Mouse (Mus musculus) stomach, embryonic 15.5 days (tissue): Measurements from ENCODE around the gene Rala. TPM values are rescaled to one million over a fixed set of nuclear protein-coding genes. Genes with fewer than 3 reads are reported as not detected.

ENCODE experiments used
- ATAC-seq: fragments of 200-750 bp; cut with Nextera tagmentation; 2 replicates; pipeline ENCODE4 v1.8.0; 2017; ENCODE audit warnings: low read depth, moderate number of reproducible peaks, moderate TSS enrichment; ENCODE audit not compliant: insufficient read depth, low FRiP score
- H3K27ac ChIP-seq: fragments of 300-500 bp; sonication (generic); 2 replicates; pipeline ENCODE4 v1.5.1; 2015; ENCODE audit warnings: mild to moderate bottlenecking, inconsistent platforms
- H3K27me3 ChIP-seq: fragments of 300-500 bp; sonication (generic); replicated peaks from 2 replicates; pipeline ENCODE4 v1.6.1; 2015; ENCODE audit warnings: inconsistent platforms
- H3K36me3 ChIP-seq: fragments of 300-500 bp; sonication (generic); 2 replicates; pipeline ENCODE4 v1.6.1; 2015; ENCODE audit warnings: inconsistent platforms
- H3K4me1 ChIP-seq: fragments of 300-500 bp; sonication (generic); 2 replicates; pipeline ENCODE4 v1.6.1; 2015; ENCODE audit warnings: inconsistent platforms
- H3K4me2 ChIP-seq: fragments of 300-500 bp; sonication (generic); 2 replicates; pipeline ENCODE4 v1.6.1; 2015; ENCODE audit warnings: mild to moderate bottlenecking, inconsistent platforms
- H3K4me3 ChIP-seq: fragments of 300-500 bp; sonication (generic); replicated peaks from 2 replicates; pipeline ENCODE4 v1.5.1; 2015; ENCODE audit warnings: inconsistent platforms
- H3K9ac ChIP-seq: fragments of 300-500 bp; sonication (generic); 2 replicates; pipeline ENCODE4 v1.6.1; 2015; ENCODE audit warnings: inconsistent platforms
- H3K9me3 ChIP-seq: fragments of 300-500 bp; sonication (generic); 2 replicates; pipeline ENCODE4 v1.6.1; 2016; ENCODE audit warnings: inconsistent platforms
- WGBS: fragments of 180-500 bp; shearing (Covaris S2); methylation state at CpG from one replicate; pipeline ENCODE4 v1.1.7; 2015; 5-methylcytosine and 5-hydroxymethylcytosine counted together
- polyA plus RNA-seq: library from polyadenylated mRNA; unstranded; fragments of >200 nt; fragmentation: Nextera tagmentation; extraction: Ambion mirVana; gene quantifications from 2 replicates; pipeline ENCODE4 v1.2.1, GENCODE M21; 2015

Gene Rala
- 99.9 and 113 TPM in 2 replicates for polyA plus RNA-seq

DNA sequence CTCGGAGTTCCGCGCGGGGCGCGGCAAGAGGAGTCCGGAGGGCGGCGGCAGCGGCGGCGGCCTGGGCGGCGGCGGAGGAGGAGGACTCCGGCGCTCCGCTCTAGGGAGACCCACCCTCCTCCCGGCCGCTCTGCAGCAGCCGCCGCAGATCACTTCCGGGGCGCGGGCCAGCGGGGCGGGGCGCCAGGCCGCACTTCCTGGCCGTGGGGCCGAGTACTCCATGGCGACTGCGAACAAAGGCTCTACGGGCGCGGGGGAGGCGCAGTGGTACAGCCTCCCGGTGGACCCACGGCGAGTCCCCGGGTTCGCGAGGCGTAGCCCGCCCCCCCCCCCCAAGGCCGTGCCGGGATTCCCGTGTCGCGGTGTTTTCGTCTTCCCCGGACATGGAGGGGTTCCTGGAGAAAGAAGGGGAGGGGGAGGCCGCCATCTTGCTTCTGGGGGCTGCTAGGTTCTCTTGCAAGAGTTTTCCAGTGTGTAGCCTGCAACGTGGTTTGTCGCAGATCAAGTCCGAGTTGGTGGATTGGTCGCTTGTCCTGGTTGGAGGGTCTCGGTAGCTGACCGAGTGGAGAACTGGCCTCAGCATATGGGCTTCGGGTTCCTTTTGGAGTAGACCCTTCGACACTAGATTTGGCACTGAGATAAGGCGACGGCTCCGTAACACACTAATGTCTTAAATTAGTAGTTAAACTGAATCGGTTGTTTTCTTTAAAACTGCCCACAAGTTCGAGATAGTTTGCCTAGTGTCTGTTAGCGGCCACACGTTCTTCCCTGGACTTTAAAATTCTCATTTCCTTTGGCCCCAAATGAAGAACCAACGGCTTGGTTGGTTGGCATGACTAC lies at the start of gene Rala:
Rala (minus strand) TSS at position 162 of the 840 bp plus-strand sequence.
- no peaks in the 10 kb centered on the region for H3K9me3 ChIP-seq
- H3K27me3 ChIP-seq = no peaks in the 10 kb centered on the region
- H3K9ac ChIP-seq = peak within 1 kb of the TSS; percentile 80
- peak within 1 kb of the TSS; percentile 90 for H3K27ac ChIP-seq
- WGBS = 7% methylated on average over 63 of the region's 69 CpGs
- H3K36me3 ChIP-seq = no peaks in the 10 kb centered on the region
- 0 out of 2 replicates have a peak, but pooled peaks cover 3% of the 10 kb centered on the region for H3K4me1 ChIP-seq
- H3K4me3 ChIP-seq = peak within 1 kb of the TSS; percentile 97
- H3K4me2 ChIP-seq = peak within 1 kb of the TSS; percentile 60
- peak; percentile 98 for ATAC-seq

DNA sequence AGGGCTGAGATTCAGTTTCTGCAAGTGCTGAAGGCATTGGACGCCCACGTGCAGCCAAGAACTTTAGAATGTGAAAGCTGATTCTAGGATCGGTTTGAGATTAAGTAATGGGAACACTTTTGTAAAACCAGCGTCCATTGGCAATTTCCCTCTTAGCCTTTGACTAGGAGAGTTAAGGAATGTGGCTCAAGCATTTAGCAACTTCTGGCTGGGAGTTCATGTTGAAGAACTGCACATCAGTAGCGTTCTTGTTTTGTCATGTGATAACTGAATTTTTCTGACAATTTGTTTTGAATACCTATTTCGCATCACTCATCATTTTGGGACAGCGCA lies 49.4 kb upstream of the Rala start:
- H3K4me1 ChIP-seq = 0 out of 2 replicates have a peak, but pooled peaks cover 4% of the 10 kb centered on the region
- WGBS = 33% methylated on average over 7 of the region's 7 CpGs
- peak overlapping the region; percentile 64 for H3K4me2 ChIP-seq
- no peaks in the 10 kb centered on the region for H3K27me3 ChIP-seq
- peak overlapping the region; percentile 64 for H3K4me3 ChIP-seq
- no peaks in the 10 kb centered on the region for H3K9me3 ChIP-seq
- H3K36me3 ChIP-seq = no peaks in the 10 kb centered on the region
- no peak for ATAC-seq
- no peak overlapping the region for H3K9ac ChIP-seq
- H3K27ac ChIP-seq = peak overlapping the region; percentile 87; the same call in 1 of the 2 replicates

DNA sequence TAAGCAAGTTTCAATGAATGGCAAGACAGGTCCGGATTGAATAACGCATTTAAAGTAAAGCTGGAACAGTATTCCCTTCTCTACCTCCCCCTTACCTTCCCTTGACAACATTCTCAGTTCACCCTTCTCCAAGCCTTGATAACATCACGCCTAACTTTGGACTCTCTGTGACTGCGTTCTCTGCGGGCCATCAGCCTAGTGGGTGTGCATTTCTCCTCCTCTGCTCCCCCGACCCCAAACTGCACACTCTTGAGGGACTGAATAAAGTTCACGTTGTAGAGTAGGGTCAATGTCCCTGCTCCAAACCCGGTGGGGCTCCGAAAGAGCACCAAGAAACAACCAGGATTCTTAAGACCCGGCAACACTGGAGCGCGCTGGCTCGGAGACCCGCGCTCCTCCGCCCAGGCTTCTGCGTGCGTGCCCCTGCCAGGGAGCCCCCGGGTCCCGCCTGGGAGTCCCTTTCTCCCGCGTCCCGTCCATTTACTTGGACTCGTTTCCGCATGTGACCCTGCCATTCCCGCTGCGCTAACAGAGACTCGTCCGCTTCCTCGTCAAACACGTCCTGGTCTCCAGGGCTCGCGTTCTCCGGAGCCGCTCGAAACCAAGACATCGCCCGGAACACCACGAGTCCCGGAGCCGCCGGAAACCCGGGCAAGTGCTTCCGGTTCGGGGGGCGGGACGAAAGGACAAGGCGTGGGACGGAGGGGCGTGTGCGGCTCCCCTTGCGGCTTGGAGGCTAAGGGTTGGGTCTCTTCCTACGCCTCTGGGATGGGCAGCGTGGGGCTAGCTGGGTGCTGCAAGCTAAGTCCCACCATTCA lies 48.9 kb upstream of the Rala start, which contains the start of gene Yae1d1:
Yae1d1 (minus strand) TSS at position 653 of the 818 bp plus-strand sequence.
- Histone ChIP-seq H3K9me3 (no peaks in the 10 kb centered on the region), H3K27me3 (no peaks in the 10 kb centered on the region), H3K4me3 (peak within 1 kb of the TSS; percentile 64), H3K36me3 (no peaks in the 10 kb centered on the region), H3K4me2 (peak within 1 kb of the TSS; percentile 64), H3K4me1 (0 out of 2 replicates have a peak, but pooled peaks cover 4% of the 10 kb centered on the region), H3K9ac (peak within 1 kb of the TSS; percentile 72), H3K27ac (peak within 1 kb of the TSS; percentile 87)
- under 1% methylated on average over 54 of the region's 54 CpGs for WGBS
- ATAC-seq = peak; percentile 97

DNA sequence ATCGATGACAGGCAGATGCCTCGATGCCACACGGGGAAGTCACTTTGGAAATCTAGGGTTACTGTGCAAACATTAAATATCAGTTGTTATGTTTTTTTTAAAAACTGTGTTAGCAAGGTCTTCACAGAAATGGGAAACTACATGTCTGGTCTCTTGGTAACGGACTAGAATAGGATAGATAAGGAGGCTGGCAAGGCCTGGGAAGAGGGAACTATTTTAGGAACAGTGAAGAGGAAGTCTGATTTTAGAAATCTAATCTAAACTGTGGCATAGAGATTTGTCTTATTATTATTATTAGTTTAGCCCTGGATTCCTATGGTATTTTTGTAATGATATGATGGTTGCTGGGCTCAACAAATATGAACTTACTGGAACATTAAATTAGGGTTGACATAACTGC lies 48.0 kb upstream of the Rala start:
- Histone ChIP-seq H3K27ac (no peak overlapping the region), H3K4me2 (peak overlapping the region; percentile 64), H3K4me1 (0 out of 2 replicates have a peak, but pooled peaks cover 4% of the 10 kb centered on the region), H3K9me3 (no peaks in the 10 kb centered on the region), H3K27me3 (no peaks in the 10 kb centered on the region), H3K4me3 (no peak overlapping the region), H3K9ac (no peak overlapping the region), H3K36me3 (peaks cover 3% of the 10 kb centered on the region; the same call in 1 of the 2 replicates)
- 72% methylated on average over 4 of the region's 4 CpGs for WGBS
- ATAC-seq = no peak

DNA sequence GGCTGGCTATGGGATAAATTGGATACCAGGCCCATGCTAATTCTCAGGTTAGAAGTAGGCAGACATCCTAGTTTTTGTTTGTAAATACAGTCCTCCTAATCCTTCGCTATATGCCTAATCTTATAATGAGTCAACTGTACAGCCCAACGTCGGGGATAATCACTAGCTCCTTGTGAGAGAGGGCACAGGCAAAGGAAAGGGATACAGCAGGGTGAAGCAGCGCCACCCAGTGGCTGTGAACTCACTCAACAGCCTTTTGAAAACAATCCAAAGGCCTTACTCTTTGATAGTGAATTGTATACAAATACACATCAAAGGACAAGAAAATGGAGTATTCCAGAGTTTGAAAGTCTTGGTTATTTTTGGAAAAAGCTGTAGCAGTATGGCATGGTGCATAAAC lies 39.2 kb upstream of the Rala start:
- Histone ChIP-seq H3K9ac (no peak overlapping the region), H3K27ac (no peak overlapping the region), H3K4me3 (no peak overlapping the region), H3K9me3 (no peaks in the 10 kb centered on the region), H3K36me3 (peaks cover 5% of the 10 kb centered on the region; the same call in 1 of the 2 replicates), H3K4me1 (no peaks in the 10 kb centered on the region), H3K4me2 (no peak overlapping the region), H3K27me3 (no peaks in the 10 kb centered on the region)
- 40% methylated on average over 4 of the region's 4 CpGs for WGBS
- no peak for ATAC-seq

DNA sequence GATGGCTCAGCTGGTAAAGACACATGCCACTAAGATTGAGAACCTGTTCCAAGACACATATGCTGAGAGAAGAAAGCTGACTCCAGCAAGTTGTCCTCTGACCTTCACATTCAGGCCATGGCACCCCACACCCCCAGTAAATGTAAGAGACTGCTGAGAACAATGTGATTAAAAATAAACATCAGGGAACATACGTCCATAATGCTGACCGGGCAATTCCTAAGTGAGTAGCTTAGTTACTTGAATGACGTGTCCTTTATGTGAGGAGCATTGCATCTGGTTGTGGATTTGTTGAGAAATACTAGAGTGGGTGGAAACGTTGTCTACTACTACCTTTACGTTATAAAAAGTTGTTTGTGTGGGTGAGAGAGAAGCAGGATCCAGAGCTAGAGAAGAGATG lies 38.6 kb upstream of the Rala start:
- Histone ChIP-seq H3K4me2 (no peak overlapping the region), H3K27me3 (no peaks in the 10 kb centered on the region), H3K9me3 (no peaks in the 10 kb centered on the region), H3K27ac (no peak overlapping the region), H3K36me3 (peaks cover 5% of the 10 kb centered on the region; the same call in 1 of the 2 replicates), H3K4me1 (no peaks in the 10 kb centered on the region), H3K9ac (no peak overlapping the region), H3K4me3 (no peak overlapping the region)
- no peak for ATAC-seq
- WGBS = 81% methylated on average over 5 of the region's 5 CpGs

DNA sequence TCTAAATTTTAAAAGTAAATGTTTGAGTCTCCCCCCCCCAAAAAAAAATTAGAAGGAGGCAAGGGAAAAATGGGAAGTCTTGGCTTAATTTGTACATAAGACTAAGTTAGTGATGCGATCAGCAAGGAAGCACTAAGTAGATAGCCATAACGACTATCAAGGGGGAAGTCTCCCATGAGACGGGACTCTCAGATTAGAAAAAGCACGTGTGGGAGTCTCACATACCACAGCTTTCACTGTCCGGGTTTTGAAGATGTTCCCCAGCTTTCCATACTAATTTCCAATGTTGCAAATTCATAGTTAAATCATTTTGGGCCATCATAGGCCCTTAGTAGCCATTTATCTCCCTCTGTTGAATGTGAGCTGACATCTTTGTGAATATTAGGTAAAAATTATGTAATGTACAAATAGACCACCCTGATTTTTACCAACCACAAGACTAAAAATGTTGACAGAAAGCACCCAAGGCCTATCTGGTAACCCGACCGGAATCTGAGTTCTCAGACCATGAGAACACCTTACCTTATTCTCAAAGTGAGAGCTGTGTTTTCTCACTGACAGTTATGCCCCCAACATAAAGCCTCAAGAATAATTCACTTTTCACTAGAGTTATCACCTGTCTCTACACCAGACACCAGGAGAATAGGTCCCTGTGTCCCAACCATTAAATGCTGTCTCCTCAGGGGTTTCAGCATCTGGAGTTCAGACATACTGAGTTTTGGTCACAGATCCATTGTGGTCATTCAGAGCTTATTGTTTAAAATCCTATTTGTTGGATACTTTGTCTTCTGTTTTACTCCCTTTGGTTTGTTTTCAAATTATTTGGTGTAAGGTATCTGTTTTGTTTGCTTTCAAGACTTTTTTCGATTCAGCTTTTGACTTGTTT lies 33.1 kb upstream of the Rala start:
- 70% methylated on average over 8 of the region's 8 CpGs for WGBS
- no peaks in the 10 kb centered on the region for H3K27me3 ChIP-seq
- H3K9ac ChIP-seq = no peak overlapping the region
- no peak overlapping the region for H3K27ac ChIP-seq
- no peak overlapping the region for H3K4me3 ChIP-seq
- no peaks in the 10 kb centered on the region for H3K36me3 ChIP-seq
- ATAC-seq = no peak
- no peaks in the 10 kb centered on the region for H3K9me3 ChIP-seq
- H3K4me2 ChIP-seq = no peak overlapping the region
- H3K4me1 ChIP-seq = no peaks in the 10 kb centered on the region

DNA sequence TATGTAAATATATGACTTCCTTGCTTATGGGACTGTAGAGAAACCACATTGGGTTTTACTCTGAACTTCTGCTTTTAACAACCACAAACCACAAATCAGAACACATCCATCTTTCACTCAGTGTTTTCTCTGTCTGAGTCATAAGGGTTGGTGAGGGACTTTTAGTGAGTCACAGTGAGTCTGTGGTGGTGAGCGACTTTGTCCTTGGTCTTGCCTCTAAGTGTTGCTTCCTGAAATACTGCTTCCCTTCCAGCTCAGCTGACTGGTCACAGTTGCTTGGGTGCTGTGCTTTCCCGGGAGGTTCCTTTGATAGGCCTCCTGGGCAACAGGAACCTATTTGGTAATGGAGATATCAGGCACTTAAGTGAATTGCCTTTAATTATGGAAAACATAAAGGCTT lies 31.9 kb upstream of the Rala start:
- Histone ChIP-seq H3K27me3 (no peaks in the 10 kb centered on the region), H3K4me2 (no peak overlapping the region), H3K9ac (no peak overlapping the region), H3K4me3 (no peak overlapping the region), H3K9me3 (no peaks in the 10 kb centered on the region), H3K36me3 (no peaks in the 10 kb centered on the region), H3K27ac (no peak overlapping the region), H3K4me1 (no peaks in the 10 kb centered on the region)
- ATAC-seq = 0 out of 2 replicates have a peak, but pooled peaks have one; percentile 50
- 37% methylated on average over 2 of the region's 2 CpGs for WGBS

DNA sequence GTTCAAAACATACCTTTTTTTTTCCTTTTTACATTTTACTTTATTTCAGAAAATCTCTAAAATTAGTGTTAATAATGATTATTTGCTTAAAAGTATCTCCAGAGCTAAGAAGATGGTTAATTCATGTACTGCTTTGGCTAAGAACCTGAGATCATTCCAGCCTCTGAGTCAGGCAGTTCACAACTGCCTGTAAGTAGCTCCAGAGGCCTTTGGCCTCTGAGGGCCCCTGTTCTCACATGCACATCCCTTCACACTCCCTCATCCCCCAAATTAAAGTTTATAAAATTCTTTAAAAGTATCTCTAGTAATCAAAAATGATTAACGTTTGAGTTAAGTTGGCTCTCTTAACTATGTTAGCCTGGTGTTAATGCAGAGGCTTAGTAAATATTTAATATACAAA lies 31.4 kb upstream of the Rala start:
- no peaks in the 10 kb centered on the region for H3K27me3 ChIP-seq
- ATAC-seq = no peak
- H3K4me3 ChIP-seq = no peak overlapping the region
- H3K4me1 ChIP-seq = no peaks in the 10 kb centered on the region
- no peak overlapping the region for H3K9ac ChIP-seq
- no peaks in the 10 kb centered on the region for H3K9me3 ChIP-seq
- H3K36me3 ChIP-seq = no peaks in the 10 kb centered on the region
- H3K4me2 ChIP-seq = no peak overlapping the region
- 56% methylated on average over 1 of the region's 1 CpGs for WGBS
- H3K27ac ChIP-seq = no peak overlapping the region

DNA sequence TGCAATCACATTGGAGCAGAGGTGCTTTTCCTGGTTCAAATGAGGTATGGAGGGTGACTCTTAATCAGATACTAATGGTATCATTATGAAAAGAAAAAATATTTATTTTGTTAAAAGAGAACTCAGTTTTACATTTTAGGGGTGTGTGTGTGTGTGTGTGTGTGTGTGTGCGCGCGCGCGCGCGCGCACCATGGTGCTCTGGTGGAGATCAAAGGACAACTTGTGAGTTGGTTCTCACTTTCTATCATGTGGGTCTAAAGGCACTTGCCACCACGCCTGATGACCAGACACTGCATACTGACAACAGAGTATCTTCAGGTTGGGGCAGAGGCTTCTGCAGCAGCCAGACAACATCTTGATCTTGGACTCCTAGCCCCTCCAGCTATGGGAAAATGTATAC lies 30.7 kb upstream of the Rala start:
- Histone ChIP-seq H3K9ac (no peak overlapping the region), H3K4me2 (no peak overlapping the region), H3K9me3 (no peaks in the 10 kb centered on the region), H3K27me3 (no peaks in the 10 kb centered on the region), H3K36me3 (no peaks in the 10 kb centered on the region), H3K4me1 (no peaks in the 10 kb centered on the region), H3K27ac (no peak overlapping the region), H3K4me3 (no peak overlapping the region)
- 96% methylated on average over 9 of the region's 9 CpGs for WGBS
- ATAC-seq = no peak

DNA sequence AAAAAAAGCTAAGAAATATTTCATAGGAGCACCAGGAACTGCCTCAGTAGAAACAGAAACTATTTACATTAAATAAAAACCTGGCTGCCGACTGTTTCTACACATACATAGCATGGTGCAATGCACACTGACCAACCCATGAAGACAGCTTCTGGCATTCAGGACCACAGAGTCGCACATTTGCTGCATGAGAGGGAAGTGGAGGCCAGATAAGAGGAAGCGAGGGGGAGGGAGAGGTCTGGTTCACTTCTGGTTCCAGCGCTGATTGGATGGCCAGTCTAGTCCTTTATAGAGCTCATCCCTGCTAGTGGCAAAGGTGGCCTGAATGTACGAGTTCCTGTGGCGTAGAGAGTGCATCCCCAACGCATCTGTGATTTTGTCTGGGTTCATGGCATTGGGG lies 16.6 kb upstream of the Rala start:
- Histone ChIP-seq H3K4me1 (no peaks in the 10 kb centered on the region), H3K4me3 (no peak overlapping the region), H3K9ac (no peak overlapping the region), H3K36me3 (no peaks in the 10 kb centered on the region), H3K27ac (no peak overlapping the region), H3K27me3 (no peaks in the 10 kb centered on the region), H3K9me3 (no peaks in the 10 kb centered on the region), H3K4me2 (no peak overlapping the region)
- no peak for ATAC-seq
- WGBS = 81% methylated on average over 7 of the region's 7 CpGs
